Mouse (Mus musculus): ENCODE data around the gene Gm15127.
"Not testable (repeated sequence)": the region's sequence is repeated elsewhere in the genome, so short reads cannot be mapped to it uniquely, and the experiment has no call there.

Gene Gm15127
- long read RNA-seq, experiment 1: 0 reads
- long read RNA-seq, experiment 2: 0 reads

DNA sequence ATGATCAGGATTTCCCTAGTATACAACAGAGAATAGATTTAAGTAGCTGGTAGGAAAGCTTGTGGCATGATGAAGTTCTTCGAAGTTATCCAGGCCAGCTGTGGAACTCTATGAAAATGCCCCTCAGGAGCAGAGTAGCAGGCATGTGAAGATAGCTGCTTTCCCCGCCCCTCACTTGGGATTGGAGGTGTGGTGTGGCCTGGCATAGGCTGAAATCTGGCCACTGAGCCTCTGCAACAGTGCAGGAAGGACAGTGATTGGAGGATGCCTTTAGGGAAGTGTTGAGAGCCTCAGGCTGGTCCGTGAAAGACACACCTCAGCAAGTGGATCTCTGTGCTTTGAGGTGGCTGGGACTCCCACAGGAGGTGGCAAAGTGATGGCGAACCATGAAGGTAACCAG lies at the start of gene Gm15127:
Gene Gm15127 (plus strand): TSS at position 301 of the 400 bp plus-strand sequence.
- intact Hi-C loops (cut with DNase I): not testable (repeated sequence)

DNA sequence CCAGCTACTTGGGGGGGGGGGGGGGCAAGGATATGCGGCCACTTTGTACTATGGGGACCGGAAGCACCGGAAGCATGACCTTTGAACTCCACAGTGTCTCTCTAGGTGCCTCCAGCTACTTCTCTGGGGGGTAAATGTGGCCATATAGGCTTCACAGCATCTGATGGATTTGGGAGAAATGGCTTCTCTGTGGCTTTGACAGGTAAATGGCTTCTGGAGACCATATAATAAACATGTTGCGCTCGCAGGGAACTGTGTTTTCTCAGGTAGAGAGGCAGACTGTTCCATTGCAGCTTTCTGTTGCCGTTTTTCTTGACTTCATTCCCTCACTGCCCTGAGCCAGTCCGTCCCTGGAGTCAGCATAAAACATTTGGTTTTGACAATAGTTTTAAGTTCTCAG lies 48.3 kb upstream of the Gm15127 start, which contains the start of gene Gm8334:
Gene Gm8334 (minus strand): TSS at position 101 of the 400 bp plus-strand sequence.
- intact Hi-C loops (cut with DNase I): not testable (repeated sequence)

DNA sequence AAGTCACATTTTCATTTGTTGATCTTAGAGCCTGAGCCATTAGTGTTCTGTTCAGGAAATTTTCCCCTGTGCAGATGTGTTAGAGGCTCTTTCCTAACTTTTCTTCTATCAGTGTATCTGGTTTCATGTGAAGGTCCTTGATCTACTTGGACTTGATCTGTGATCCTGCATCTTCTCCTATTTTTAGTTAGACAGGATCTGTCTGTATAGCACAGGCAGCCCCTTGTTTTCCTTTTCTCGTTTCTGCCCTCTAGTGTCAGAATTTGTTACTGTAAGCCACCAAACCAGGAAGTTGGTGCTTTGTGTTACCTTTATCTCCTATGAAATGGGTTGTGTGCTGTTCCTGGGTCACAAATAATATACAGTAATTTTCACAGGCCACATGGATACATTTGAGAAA lies 12.9 kb downstream of the Gm15127 start:
- intact Hi-C loops (cut with DNase I): not testable (repeated sequence)

Measured in adrenal gland (tissue).